Mouse (Mus musculus) embryonic facial prominence, embryonic 11.5 days (tissue): ENCODE results near the gene Cd1d1. TPM values are rescaled to one million over a fixed set of nuclear protein-coding genes. Genes with fewer than 3 reads are reported as not detected.

ENCODE experiments used
- ATAC-seq: fragments of 200-750 bp; cut with Nextera tagmentation; replicated peaks from 2 replicates; pipeline ENCODE4 v1.8.0; 2017; ENCODE audit warnings: low read depth; ENCODE audit not compliant: insufficient number of reproducible peaks, low FRiP score, low TSS enrichment
- DNase-seq: peaks from one replicate; pipeline ENCODE4 v3.0.0-alpha.2; 2015; ENCODE audit warnings: low spot score
- H3K27ac ChIP-seq: fragments of 300-500 bp; sonication (generic); replicated peaks from 2 replicates; pipeline ENCODE4 v1.5.1; 2014; ENCODE audit warnings: mild to moderate bottlenecking, low read depth, low read length, control low read depth
- H3K27me3 ChIP-seq: fragments of 300-500 bp; sonication (generic); 2 replicates; pipeline ENCODE4 v1.6.1; 2014; ENCODE audit warnings: mild to moderate bottlenecking, low read length, moderate library complexity, mixed read lengths; ENCODE audit not compliant: control insufficient read depth, insufficient read depth
- H3K36me3 ChIP-seq: fragments of 300-500 bp; sonication (generic); replicated peaks from 2 replicates; pipeline ENCODE4 v1.6.1; 2014; ENCODE audit warnings: low read depth, mild to moderate bottlenecking, low read length, moderate library complexity, mixed read lengths; ENCODE audit not compliant: control insufficient read depth, insufficient read depth
- H3K4me1 ChIP-seq: fragments of 300-500 bp; sonication (generic); 2 replicates; pipeline ENCODE4 v1.6.1; 2014; ENCODE audit warnings: low read length, mixed read lengths; ENCODE audit not compliant: control insufficient read depth, insufficient read depth
- H3K4me2 ChIP-seq: fragments of 300-500 bp; sonication (generic); 2 replicates; pipeline ENCODE4 v1.6.1; 2014; ENCODE audit warnings: low read depth, mild to moderate bottlenecking, control low read depth, low read length, moderate library complexity
- H3K4me3 ChIP-seq: fragments of 300-500 bp; sonication (generic); 2 replicates; pipeline ENCODE4 v1.5.1; 2014; ENCODE audit warnings: low read depth, low read length, control low read depth
- H3K9ac ChIP-seq: fragments of 300-500 bp; sonication (generic); replicated peaks from 2 replicates; pipeline ENCODE4 v1.6.1; 2014; ENCODE audit warnings: mild to moderate bottlenecking, control low read depth, low read length
- H3K9me3 ChIP-seq: fragments of 300-500 bp; sonication (generic); replicated peaks from 2 replicates; pipeline ENCODE4 v1.6.1; 2016; ENCODE audit warnings: mild to moderate bottlenecking, low read length, inconsistent platforms, mixed read lengths; ENCODE audit not compliant: control insufficient read depth
- WGBS: fragments of 180-500 bp; shearing (Covaris S2); extraction: QIAGEN DNeasy Blood & Tissue Kit; methylation state at CpG from one replicate; pipeline ENCODE4 v1.1.7; 2014; 5-methylcytosine and 5-hydroxymethylcytosine counted together
- polyA plus RNA-seq: library from polyadenylated mRNA; unstranded; fragments of >200 nt; fragmentation: Nextera tagmentation; extraction: Ambion mirVana; gene quantifications from 2 replicates; pipeline ENCODE4 v1.2.1, GENCODE M21; 2014

The Cd1d1 gene
- polyA plus RNA-seq, 1 experiment from 2014 or later = 25.0 TPM

DNA sequence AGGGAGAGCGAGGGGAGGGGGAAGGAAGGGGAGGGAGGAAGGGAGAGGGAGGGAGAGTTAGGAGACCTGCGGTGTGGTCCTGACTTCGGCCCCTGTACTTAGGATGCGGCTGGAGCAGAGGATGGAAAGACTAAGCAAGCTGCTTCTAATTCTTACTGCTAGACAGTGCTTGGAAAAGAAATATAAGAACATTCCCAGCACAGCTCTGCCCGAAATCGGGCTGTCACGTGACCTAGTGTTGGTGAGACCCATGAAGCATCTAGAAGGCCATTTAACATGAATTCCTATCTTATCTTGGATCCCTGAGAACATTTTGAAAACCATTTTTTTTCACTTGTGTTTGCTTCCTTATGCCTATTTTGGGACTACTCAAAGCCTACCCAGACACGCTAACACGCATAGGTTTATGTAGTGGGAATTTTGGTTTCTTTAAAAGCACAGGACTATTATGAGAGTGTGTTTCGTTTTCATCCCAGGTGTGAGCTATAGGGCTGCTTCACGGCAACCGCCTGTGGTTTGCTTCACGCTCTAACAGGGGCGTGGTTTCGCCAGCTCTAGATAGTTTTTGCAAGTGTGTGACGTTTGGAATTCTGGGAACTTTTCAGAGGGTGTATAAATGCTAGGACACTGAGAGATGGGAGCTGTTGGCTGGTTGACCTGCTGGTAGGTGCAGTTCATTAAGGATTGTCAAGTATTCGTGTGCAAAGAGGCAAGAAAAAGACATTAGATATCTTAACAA is 38.4 kb downstream of the Cd1d1 start:
- no peak overlapping the region for H3K4me2 ChIP-seq
- WGBS = 88% methylated on average over 17 of the region's 17 CpGs
- no peak for ATAC-seq
- no peaks in the 10 kb centered on the region for H3K27me3 ChIP-seq
- H3K9me3 ChIP-seq = no peaks in the 10 kb centered on the region
- no peak overlapping the region for H3K4me3 ChIP-seq
- H3K4me1 ChIP-seq = no peaks in the 10 kb centered on the region
- DNase-seq = no peak
- H3K36me3 ChIP-seq = no peaks in the 10 kb centered on the region
- no peak overlapping the region for H3K27ac ChIP-seq
- H3K9ac ChIP-seq = no peak overlapping the region

DNA sequence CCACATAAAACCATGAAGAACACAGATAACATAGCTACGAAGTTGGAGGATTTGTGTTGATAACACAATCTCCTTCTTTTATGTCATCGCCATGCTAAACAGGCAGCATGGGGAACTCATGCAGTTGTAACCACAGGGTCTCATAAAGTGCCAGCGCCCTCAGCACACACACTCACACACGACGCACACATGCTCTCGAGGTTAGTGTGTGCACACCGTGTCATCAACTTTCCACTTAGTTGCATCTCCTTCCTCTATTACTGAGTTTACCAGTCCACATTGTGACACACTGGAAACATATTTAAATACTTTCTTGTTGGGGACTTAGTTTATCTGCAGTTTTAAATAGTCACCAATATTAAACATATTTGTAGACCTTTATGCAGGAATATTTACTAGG is 40.2 kb downstream of the Cd1d1 start:
- ATAC-seq (no peak), DNase-seq (no peak)
- Histone ChIP-seq H3K4me1 (no peaks in the 10 kb centered on the region), H3K4me2 (no peak overlapping the region), H3K9me3 (no peaks in the 10 kb centered on the region), H3K9ac (no peak overlapping the region), H3K4me3 (no peak overlapping the region), H3K36me3 (no peaks in the 10 kb centered on the region), H3K27ac (no peak overlapping the region), H3K27me3 (no peaks in the 10 kb centered on the region)
- 92% methylated on average over 7 of the region's 7 CpGs for WGBS

DNA sequence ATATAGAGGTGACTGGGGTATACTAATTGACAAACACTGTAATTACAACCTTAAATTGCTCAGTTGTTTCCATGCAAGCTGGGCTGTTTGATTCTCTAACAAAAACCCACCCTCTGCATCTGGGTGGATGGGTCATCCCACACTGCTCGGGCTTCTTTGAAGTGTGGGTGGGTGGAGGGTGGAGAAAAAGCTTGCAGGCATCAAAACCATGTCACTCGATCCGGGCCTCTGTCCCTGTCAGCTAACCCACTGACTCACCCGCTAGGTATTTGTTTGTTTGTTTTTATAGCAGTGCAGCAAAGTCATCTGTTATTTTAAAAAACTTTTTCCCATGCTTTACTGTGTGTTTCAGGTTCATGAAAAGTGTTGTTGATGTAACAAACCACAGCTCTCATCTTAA is 43.9 kb downstream of the Cd1d1 start:
- H3K27me3 ChIP-seq = no peaks in the 10 kb centered on the region
- no peak overlapping the region for H3K4me3 ChIP-seq
- no peak overlapping the region for H3K4me2 ChIP-seq
- DNase-seq = no peak
- no peaks in the 10 kb centered on the region for H3K9me3 ChIP-seq
- H3K36me3 ChIP-seq = no peaks in the 10 kb centered on the region
- 15% methylated on average over 4 of the region's 4 CpGs for WGBS
- H3K9ac ChIP-seq = no peak overlapping the region
- no peak overlapping the region for H3K27ac ChIP-seq
- no peak for ATAC-seq
- no peaks in the 10 kb centered on the region for H3K4me1 ChIP-seq

DNA sequence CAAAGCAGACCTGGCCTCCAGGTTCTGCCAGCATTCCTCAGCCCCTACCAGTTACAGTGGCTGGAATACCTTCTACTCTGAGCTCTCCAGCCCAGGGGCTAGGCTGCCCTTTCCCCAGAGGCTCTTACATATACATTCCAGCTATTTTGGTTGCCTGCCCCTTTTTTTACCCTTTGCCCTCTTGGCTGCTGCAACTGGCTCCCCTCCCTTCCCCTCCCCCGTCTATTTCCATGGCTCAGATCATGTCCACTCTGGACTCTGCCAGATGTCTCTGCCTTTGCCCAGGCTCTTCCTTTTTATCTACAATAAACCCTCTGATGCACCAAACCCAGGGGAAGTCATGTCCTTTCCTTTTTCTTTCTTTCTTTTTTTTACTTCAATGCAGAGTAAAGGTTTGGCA is 44.7 kb downstream of the Cd1d1 start:
- Histone ChIP-seq H3K4me1 (no peaks in the 10 kb centered on the region), H3K4me2 (no peak overlapping the region), H3K9me3 (no peaks in the 10 kb centered on the region), H3K9ac (no peak overlapping the region), H3K36me3 (no peaks in the 10 kb centered on the region), H3K27ac (no peak overlapping the region), H3K27me3 (no peaks in the 10 kb centered on the region), H3K4me3 (no peak overlapping the region)
- WGBS = 36% methylated on average over 1 of the region's 1 CpGs
- no peak for DNase-seq
- no peak for ATAC-seq

DNA sequence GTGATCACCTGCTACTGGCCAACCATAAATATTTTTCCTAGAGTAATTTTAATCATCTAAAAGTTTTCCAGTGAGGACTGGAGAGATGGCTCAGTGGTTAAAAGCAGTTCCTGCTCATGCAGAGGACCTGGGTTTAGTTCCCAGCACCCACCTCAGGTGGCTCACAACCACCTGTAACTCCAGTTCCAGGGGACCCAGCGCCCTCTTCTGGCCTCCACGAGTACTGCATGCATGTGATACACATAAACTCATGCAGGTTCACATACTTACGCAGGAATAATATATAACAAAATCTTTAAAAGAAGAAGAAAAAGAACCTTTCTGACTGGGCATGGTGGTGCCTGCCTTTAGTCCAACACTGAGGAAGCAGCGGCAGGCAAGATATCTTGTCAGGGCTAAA is 45.4 kb downstream of the Cd1d1 start:
- H3K27me3 ChIP-seq = no peaks in the 10 kb centered on the region
- no peak overlapping the region for H3K9ac ChIP-seq
- H3K4me2 ChIP-seq = no peak overlapping the region
- H3K9me3 ChIP-seq = no peaks in the 10 kb centered on the region
- ATAC-seq (no peak), DNase-seq (no peak)
- no peaks in the 10 kb centered on the region for H3K36me3 ChIP-seq
- WGBS = 86% methylated on average over 4 of the region's 4 CpGs
- H3K27ac ChIP-seq = no peak overlapping the region
- no peaks in the 10 kb centered on the region for H3K4me1 ChIP-seq
- H3K4me3 ChIP-seq = no peak overlapping the region

DNA sequence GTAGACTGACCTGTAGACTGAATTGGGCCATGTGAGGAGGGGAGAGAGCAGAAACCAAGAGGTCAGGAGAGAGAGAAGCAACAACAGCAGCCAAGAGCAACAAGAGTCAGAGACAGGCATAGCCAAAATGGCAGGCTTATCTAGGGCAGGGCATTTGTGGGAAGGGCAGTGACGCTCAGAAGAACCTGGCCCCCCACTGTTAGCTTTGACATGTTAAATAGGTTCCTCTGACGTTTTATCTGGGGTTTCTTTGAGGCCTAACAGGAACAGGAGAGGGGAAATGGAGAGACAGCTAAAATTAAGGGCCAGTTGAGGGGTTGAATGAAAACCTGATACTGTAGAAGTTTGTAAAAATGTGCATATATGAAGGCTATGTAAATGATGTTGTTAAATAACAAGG is 48.6 kb downstream of the Cd1d1 start:
- no peak for ATAC-seq
- Histone ChIP-seq H3K27me3 (no peaks in the 10 kb centered on the region), H3K36me3 (no peaks in the 10 kb centered on the region), H3K9me3 (no peaks in the 10 kb centered on the region), H3K4me1 (no peaks in the 10 kb centered on the region), H3K4me2 (no peak overlapping the region), H3K9ac (no peak overlapping the region), H3K4me3 (no peak overlapping the region), H3K27ac (no peak overlapping the region)
- WGBS = 34% methylated on average over 2 of the region's 2 CpGs
- no peak for DNase-seq

Other genes with a start within 250 kb of the Cd1d1 start
- gene Dclk2, start 78.6 kb downstream of the Cd1d1 start, polyA plus RNA-seq = 10.6 and 12.0 TPM in 2 replicates
- 12.0 and 13.4 TPM in 2 replicates for gene Kirrel, start 175.3 kb upstream of the Cd1d1 start, polyA plus RNA-seq